Mouse (Mus musculus): ENCODE measurements around the gene Ccdc13. TPM values are rescaled to one million over a fixed set of nuclear protein-coding genes. Genes with fewer than 3 reads are reported as not detected.

The Ccdc13 gene
- polyA plus RNA-seq, 1 experiment from 2014 or later = not detected

GRCm38 (mm10) chr9:121757432-121757831 is 81.8 kb downstream of the Ccdc13 start:
- H3K27ac ChIP-seq = no peak overlapping the region
- no peak overlapping the region for H3K9ac ChIP-seq
- peaks cover 24% of the 10 kb centered on the region for H3K4me1 ChIP-seq (replicated peaks)
- ATAC-seq (ENCODE audit: low read depth) = no peak
- H3K27me3 ChIP-seq = peaks cover 49% of the 10 kb centered on the region
- H3K36me3 ChIP-seq = peaks cover 41% of the 10 kb centered on the region
- H3K4me2 ChIP-seq = no peak overlapping the region
- no peak overlapping the region for H3K4me3 ChIP-seq (replicated peaks)
- WGBS (ENCODE audit: insufficient replicate concordance) = 16% methylated on average over 3 of the region's 3 CpGs
- DNase-seq = no peak
- no peaks in the 10 kb centered on the region for H3K9me3 ChIP-seq (replicated peaks)

GRCm38 (mm10) chr9:121756785-121757184 is 82.5 kb downstream of the Ccdc13 start:
- Histone ChIP-seq H3K27me3 (peaks cover 42% of the 10 kb centered on the region), H3K36me3 (peaks cover 47% of the 10 kb centered on the region), H3K9me3 (replicated peaks) (no peaks in the 10 kb centered on the region), H3K4me2 (no peak overlapping the region), H3K27ac (no peak overlapping the region), H3K4me1 (replicated peaks) (peaks cover 24% of the 10 kb centered on the region), H3K9ac (no peak overlapping the region), H3K4me3 (replicated peaks) (no peak overlapping the region)
- WGBS (ENCODE audit: insufficient replicate concordance) = 72% methylated on average over 3 of the region's 3 CpGs
- DNase-seq = no peak
- no peak for ATAC-seq (ENCODE audit: low read depth)

DNA sequence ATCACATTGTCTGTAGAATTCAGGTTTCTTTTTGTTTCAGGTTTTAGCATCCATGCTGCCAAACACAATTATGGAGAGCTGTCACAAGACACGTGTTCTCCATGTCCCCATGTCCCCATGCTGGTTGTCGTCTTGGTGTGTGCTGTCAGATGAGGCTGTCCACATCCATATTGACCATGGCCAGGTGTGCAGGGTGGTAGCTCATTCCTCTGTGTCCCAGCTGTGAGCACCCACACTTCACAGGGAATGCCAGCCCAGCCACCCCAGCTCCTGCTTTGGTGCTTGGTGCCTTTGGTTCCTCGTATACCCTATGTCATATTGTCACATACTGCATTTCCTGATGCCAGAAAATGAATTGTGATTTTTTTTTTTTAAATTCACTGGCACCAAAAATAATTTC is 84.6 kb downstream of the Ccdc13 start:
- Histone ChIP-seq H3K27me3 (peaks cover 21% of the 10 kb centered on the region), H3K4me2 (no peak overlapping the region), H3K36me3 (peaks cover 69% of the 10 kb centered on the region), H3K9me3 (replicated peaks) (no peaks in the 10 kb centered on the region), H3K27ac (no peak overlapping the region), H3K4me3 (replicated peaks) (no peak overlapping the region), H3K9ac (no peak overlapping the region), H3K4me1 (replicated peaks) (peaks cover 17% of the 10 kb centered on the region)
- WGBS (ENCODE audit: insufficient replicate concordance) = 77% methylated on average over 3 of the region's 3 CpGs
- DNase-seq (no peak), ATAC-seq (ENCODE audit: low read depth) (no peak)

- Histone ChIP-seq H3K4me3 (replicated peaks) (no peak overlapping the region), H3K4me2 (no peak overlapping the region), H3K9ac (no peak overlapping the region), H3K27ac (no peak overlapping the region), H3K9me3 (replicated peaks) (no peaks in the 10 kb centered on the region), H3K27me3 (peaks cover 2% of the 10 kb centered on the region), H3K4me1 (replicated peaks) (no peaks in the 10 kb centered on the region), H3K36me3 (peaks cover 87% of the 10 kb centered on the region)
- ATAC-seq (ENCODE audit: low read depth) (no peak), DNase-seq (no peak)
- WGBS (ENCODE audit: insufficient replicate concordance) = 90% methylated on average over 9 of the region's 9 CpGs
Observed at GRCm38 (mm10) chr9:121752774-121753173, 86.5 kb downstream of the Ccdc13 start.

Other genes with a start within 250 kb of the Ccdc13 start
- 0.14 TPM in 1 of 2 replicates, not detected in the other for gene Lyzl4, start 197.4 kb downstream of the Ccdc13 start, polyA plus RNA-seq (2015; fragmentation: Nextera tagmentation; extraction: Ambion mirVana)
- 0.27 and 0.29 TPM in 2 replicates for gene Vipr1, start 196.7 kb downstream of the Ccdc13 start, polyA plus RNA-seq (2015; fragmentation: Nextera tagmentation; extraction: Ambion mirVana)
- 3.7 and 3.9 TPM in 2 replicates for gene Sec22c, start 134.0 kb downstream of the Ccdc13 start, polyA plus RNA-seq (2015; fragmentation: Nextera tagmentation; extraction: Ambion mirVana)
- gene Ss18l2, start 129.1 kb downstream of the Ccdc13 start, polyA plus RNA-seq (2015; fragmentation: Nextera tagmentation; extraction: Ambion mirVana) = 78.9 and 81.9 TPM in 2 replicates
- gene Nktr, start 120.3 kb downstream of the Ccdc13 start, polyA plus RNA-seq (2015; fragmentation: Nextera tagmentation; extraction: Ambion mirVana) = 29.7 and 33.3 TPM in 2 replicates
- gene Zfp651, start 80.1 kb downstream of the Ccdc13 start, polyA plus RNA-seq (2015; fragmentation: Nextera tagmentation; extraction: Ambion mirVana) = 1.2 and 1.3 TPM in 2 replicates
- gene Klhl40, start 61.9 kb downstream of the Ccdc13 start, polyA plus RNA-seq (2015; fragmentation: Nextera tagmentation; extraction: Ambion mirVana) = 0.27 and 0.45 TPM in 2 replicates
- 0.12 and 0.15 TPM in 2 replicates for gene Hhatl, start 47.0 kb downstream of the Ccdc13 start, polyA plus RNA-seq (2015; fragmentation: Nextera tagmentation; extraction: Ambion mirVana)
- 105 and 113 TPM in 2 replicates for gene Higd1a, start 18.9 kb upstream of the Ccdc13 start, polyA plus RNA-seq (2015; fragmentation: Nextera tagmentation; extraction: Ambion mirVana)
- gene Ackr2, start 58.9 kb upstream of the Ccdc13 start, polyA plus RNA-seq (2015; fragmentation: Nextera tagmentation; extraction: Ambion mirVana) = 0.21 and 0.27 TPM in 2 replicates
- 0.46 and 0.63 TPM in 2 replicates for gene Cyp8b1, start 76.8 kb upstream of the Ccdc13 start, polyA plus RNA-seq (2015; fragmentation: Nextera tagmentation; extraction: Ambion mirVana)
- 0.12 and 0.25 TPM in 2 replicates for gene Fam198a, start 111.5 kb upstream of the Ccdc13 start, polyA plus RNA-seq (2015; fragmentation: Nextera tagmentation; extraction: Ambion mirVana)
- gene Pomgnt2, start 157.6 kb upstream of the Ccdc13 start, polyA plus RNA-seq (2015; fragmentation: Nextera tagmentation; extraction: Ambion mirVana) = 2.6 and 3.0 TPM in 2 replicates